Mouse (Mus musculus) midbrain, embryonic 11.5 days (tissue): ENCODE measurements around the gene 6330409D20Rik. TPM values are rescaled to one million over a fixed set of nuclear protein-coding genes. Genes with fewer than 3 reads are reported as not detected.

Source experiments
- ATAC-seq: fragments of 200-750 bp; cut with Nextera tagmentation; 2 replicates; pipeline ENCODE4 v1.8.0; 2017; ENCODE audit warnings: moderate TSS enrichment, moderate library complexity; ENCODE audit not compliant: low FRiP score
- DNase-seq: peaks from one replicate; pipeline ENCODE4 v3.0.0; 2015; ENCODE audit warnings: low spot score; ENCODE audit errors: missing footprints
- H3K27ac ChIP-seq: fragments of 300-500 bp; sonication (generic); 2 replicates; pipeline ENCODE4 v1.5.1; 2014; ENCODE audit warnings: low read depth, low read length
- H3K27me3 ChIP-seq: fragments of 300-500 bp; sonication (generic); 2 replicates; pipeline ENCODE4 v1.6.1; 2014; ENCODE audit warnings: mild to moderate bottlenecking, low read length, moderate library complexity, mixed read lengths; ENCODE audit not compliant: control insufficient read depth, insufficient read depth
- H3K36me3 ChIP-seq: fragments of 300-500 bp; sonication (generic); 2 replicates; pipeline ENCODE4 v1.6.1; 2014; ENCODE audit warnings: mild to moderate bottlenecking, low read length, moderate library complexity, mixed read lengths; ENCODE audit not compliant: control insufficient read depth, insufficient read depth
- H3K4me1 ChIP-seq: fragments of 300-500 bp; sonication (generic); 2 replicates; pipeline ENCODE4 v1.6.1; 2014; ENCODE audit warnings: low read length; ENCODE audit not compliant: control insufficient read depth, insufficient read depth
- H3K4me2 ChIP-seq: fragments of 300-500 bp; sonication (generic); 2 replicates; pipeline ENCODE4 v1.6.1; 2014; ENCODE audit warnings: mild to moderate bottlenecking, moderate library complexity
- H3K4me3 ChIP-seq: fragments of 300-500 bp; sonication (generic); 2 replicates; pipeline ENCODE4 v1.5.1; 2014; ENCODE audit warnings: low read depth, low read length
- H3K9ac ChIP-seq: fragments of 300-500 bp; sonication (generic); 2 replicates; pipeline ENCODE4 v1.6.1; 2014; ENCODE audit warnings: low read length
- H3K9me3 ChIP-seq: fragments of 300-500 bp; sonication (generic); 2 replicates; pipeline ENCODE4 v1.6.1; 2016; ENCODE audit warnings: low read length; ENCODE audit not compliant: control insufficient read depth
- WGBS: fragments of 180-500 bp; shearing (Covaris S2); extraction: QIAGEN DNeasy Blood & Tissue Kit; methylation state at CpG from one replicate; pipeline ENCODE4 v1.1.7; 2014; 5-methylcytosine and 5-hydroxymethylcytosine counted together
- polyA plus RNA-seq: library from polyadenylated mRNA; unstranded; fragments of >200 nt; fragmentation: Nextera tagmentation; extraction: Ambion mirVana; gene quantifications from 2 replicates; pipeline ENCODE4 v1.2.1, GENCODE M21; 2014

Gene 6330409D20Rik
- polyA plus RNA-seq, 1 experiment from 2014 or later, result 3.0 TPM

DNA sequence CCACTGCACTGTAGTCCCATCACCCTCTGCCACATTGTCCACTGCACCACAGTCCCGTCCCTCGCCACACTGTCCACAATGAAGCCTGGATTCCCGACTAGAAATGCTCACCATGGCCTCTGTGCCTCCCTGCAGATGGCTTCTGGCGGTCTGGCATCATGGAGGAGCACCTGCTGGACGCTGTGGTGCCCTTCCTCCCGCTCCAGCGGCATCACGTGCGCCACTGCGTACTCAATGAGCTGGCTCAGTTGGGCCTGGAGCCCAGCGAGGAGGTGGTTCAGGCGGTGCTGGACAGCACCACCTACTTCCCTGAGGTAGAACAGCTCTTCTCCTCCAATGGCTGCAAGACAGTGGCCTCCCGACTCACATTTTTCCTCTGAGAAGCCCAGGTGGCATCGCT lies 20.5 kb upstream of the 6330409D20Rik start:
- DNase-seq (no peak), ATAC-seq (no peak)
- Histone ChIP-seq H3K4me1 (peaks cover 7% of the 10 kb centered on the region; the same call in 1 of the 2 replicates), H3K4me2 (no peak overlapping the region), H3K9me3 (no peaks in the 10 kb centered on the region), H3K36me3 (peaks cover 4% of the 10 kb centered on the region; the same call in 1 of the 2 replicates), H3K27ac (no peak overlapping the region), H3K9ac (no peak overlapping the region), H3K4me3 (no peak overlapping the region), H3K27me3 (no peaks in the 10 kb centered on the region)
- WGBS, result 89% methylated on average over 14 of the region's 14 CpGs

DNA sequence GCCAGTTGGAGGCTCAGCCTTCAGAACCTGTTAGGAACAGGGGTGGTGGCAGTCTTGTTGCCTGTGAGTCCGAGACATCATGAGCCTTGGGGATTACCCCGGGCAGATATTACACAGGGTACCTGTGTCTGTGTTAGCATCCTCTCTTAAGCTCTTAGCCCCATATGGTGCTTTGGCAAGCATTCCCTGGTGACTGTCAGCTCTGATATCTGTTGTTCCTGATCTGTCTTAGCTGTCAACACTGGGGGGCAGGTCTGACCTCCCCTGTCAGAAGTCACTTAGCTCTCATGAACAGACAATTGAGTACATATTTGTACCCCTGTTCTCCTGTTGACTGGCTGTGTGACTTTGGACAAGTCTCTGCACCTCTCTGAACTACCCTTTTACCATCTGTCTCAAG lies 18.2 kb upstream of the 6330409D20Rik start:
- H3K36me3 ChIP-seq, result peaks cover 4% of the 10 kb centered on the region; the same call in 1 of the 2 replicates
- no peak overlapping the region for H3K4me2 ChIP-seq
- DNase-seq, result no peak
- no peak for ATAC-seq
- no peaks in the 10 kb centered on the region for H3K9me3 ChIP-seq
- H3K27me3 ChIP-seq, result no peaks in the 10 kb centered on the region
- H3K9ac ChIP-seq, result no peak overlapping the region
- peaks cover 7% of the 10 kb centered on the region; the same call in 1 of the 2 replicates for H3K4me1 ChIP-seq
- H3K27ac ChIP-seq, result no peak overlapping the region
- WGBS, result 95% methylated on average over 2 of the region's 2 CpGs
- no peak overlapping the region for H3K4me3 ChIP-seq

DNA sequence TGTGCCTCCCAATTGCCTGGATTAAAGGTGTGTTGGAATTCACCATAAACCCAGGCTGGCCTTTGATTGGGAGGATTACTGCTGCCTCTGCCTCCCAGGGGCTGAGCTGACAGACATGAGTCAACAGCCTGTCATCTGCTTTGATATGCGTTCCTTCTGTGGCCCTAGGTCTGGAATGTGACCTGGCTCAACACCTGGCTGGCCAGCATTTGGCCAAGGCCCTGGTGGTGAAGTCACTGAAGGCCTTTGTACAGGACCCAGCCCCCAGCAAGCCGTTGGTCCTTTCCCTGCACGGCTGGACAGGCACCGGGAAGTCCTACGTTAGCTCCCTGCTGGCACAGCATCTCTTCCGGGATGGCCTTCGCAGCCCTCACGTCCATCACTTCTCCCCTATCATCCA lies 17.7 kb upstream of the 6330409D20Rik start:
- Histone ChIP-seq H3K27ac (no peak overlapping the region), H3K4me3 (no peak overlapping the region), H3K9me3 (no peaks in the 10 kb centered on the region), H3K4me2 (no peak overlapping the region), H3K9ac (no peak overlapping the region), H3K4me1 (peaks cover 7% of the 10 kb centered on the region; the same call in 1 of the 2 replicates), H3K36me3 (peaks cover 4% of the 10 kb centered on the region; the same call in 1 of the 2 replicates), H3K27me3 (no peaks in the 10 kb centered on the region)
- ATAC-seq, result no peak
- no peak for DNase-seq
- WGBS, result 86% methylated on average over 8 of the region's 8 CpGs

DNA sequence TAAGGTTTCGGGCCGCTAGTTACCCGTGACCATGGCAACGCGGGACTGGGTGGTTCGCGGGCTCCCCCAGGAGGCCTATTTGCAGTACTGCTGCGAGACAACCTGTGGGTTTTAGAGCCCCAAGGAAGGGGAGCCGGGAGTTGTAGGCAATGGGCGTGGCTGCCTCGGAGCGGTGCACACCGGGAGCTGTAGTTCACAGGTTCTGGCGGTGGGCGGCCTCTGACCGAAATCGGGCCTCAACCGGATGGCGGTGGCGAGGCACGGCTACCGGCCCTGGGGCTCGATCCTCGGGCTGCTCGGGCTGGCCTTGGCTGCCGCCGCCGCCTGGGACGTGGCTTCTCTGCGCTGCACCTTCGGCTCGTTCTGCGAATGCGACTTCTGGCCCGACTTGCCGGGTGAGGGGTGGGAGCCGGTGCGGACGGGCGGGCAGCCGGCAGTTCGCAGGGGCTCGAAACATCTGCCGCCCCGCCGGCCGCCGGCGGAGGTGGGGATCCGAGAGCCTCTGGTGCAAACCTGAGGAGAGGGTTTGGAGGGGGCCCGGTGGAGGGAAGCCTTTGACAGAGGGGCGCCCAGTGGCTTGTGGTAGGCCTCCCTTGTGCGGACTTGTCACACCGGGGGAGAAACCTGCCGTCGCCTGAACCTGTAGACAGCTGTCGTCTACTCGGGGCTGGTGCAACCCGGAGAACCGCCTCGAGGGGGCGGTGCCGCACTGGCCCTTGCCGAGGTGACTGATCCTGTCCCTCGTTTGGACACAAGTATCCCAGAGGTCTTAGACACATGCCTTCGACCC lies 16.4 kb upstream of the 6330409D20Rik start, which contains the start of gene Tor2a:
TSS of gene Tor2a (plus strand) at position 179 of the 790 bp plus-strand sequence.
- ATAC-seq (peak; percentile 93), DNase-seq (peak; percentile 99)
- Histone ChIP-seq H3K9me3 (no peaks in the 10 kb centered on the region), H3K4me2 (peak within 1 kb of the TSS; percentile 54), H3K4me1 (peaks cover 7% of the 10 kb centered on the region; the same call in 1 of the 2 replicates), H3K36me3 (peaks cover 4% of the 10 kb centered on the region; the same call in 1 of the 2 replicates), H3K9ac (peak within 1 kb of the TSS; percentile 81), H3K27ac (peak within 1 kb of the TSS; percentile 75), H3K4me3 (peak within 1 kb of the TSS; percentile 61), H3K27me3 (0 out of 2 replicates have a peak, but pooled peaks cover 2% of the 10 kb centered on the region)
- WGBS, result under 1% methylated on average over 66 of the region's 66 CpGs

DNA sequence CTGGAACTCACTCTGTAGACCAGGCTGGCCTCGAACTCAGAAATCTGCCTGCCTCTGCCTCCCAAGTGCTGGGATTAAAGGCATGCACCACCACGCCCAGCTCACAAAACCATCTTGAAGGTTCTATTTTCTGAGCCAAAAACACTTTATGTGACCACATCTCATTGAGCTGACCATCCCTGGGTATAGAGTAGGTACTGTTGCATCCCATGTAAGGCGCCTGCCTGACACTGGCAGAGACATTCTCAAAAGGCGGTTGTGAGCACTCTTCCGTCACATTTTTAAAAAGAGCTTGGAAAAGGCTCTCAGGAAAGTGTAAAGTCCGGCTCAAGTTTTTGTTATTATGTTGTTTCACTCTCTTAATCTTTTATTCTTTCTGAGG lies 15.8 kb upstream of the 6330409D20Rik start:
- H3K36me3 ChIP-seq, result peaks cover 3% of the 10 kb centered on the region; the same call in 1 of the 2 replicates
- no peak overlapping the region for H3K9ac ChIP-seq
- 0 out of 2 replicates have a peak, but pooled peaks cover 2% of the 10 kb centered on the region for H3K27me3 ChIP-seq
- 33% methylated on average over 6 of the region's 6 CpGs for WGBS
- no peak overlapping the region for H3K27ac ChIP-seq
- no peak for DNase-seq
- peaks cover 12% of the 10 kb centered on the region for H3K4me1 ChIP-seq
- peak overlapping the region; percentile 23; the same call in 1 of the 2 replicates for H3K4me2 ChIP-seq
- H3K9me3 ChIP-seq, result no peaks in the 10 kb centered on the region
- no peak overlapping the region for H3K4me3 ChIP-seq
- peak; percentile 31; the same call in 1 of the 2 replicates for ATAC-seq

GRCm38 (mm10) chr2:32752181-32752580 lies 11.4 kb upstream of the 6330409D20Rik start:
- WGBS, result 65% methylated on average over 10 of the region's 10 CpGs
- H3K9me3 ChIP-seq, result no peaks in the 10 kb centered on the region
- peak overlapping the region; percentile 44; the same call in 1 of the 2 replicates for H3K4me2 ChIP-seq
- H3K4me3 ChIP-seq, result peak overlapping the region; percentile 24; the same call in 1 of the 2 replicates
- H3K27me3 ChIP-seq, result 0 out of 2 replicates have a peak, but pooled peaks cover 2% of the 10 kb centered on the region
- peaks cover 4% of the 10 kb centered on the region for H3K36me3 ChIP-seq
- H3K27ac ChIP-seq, result peak overlapping the region; percentile 64; the same call in 1 of the 2 replicates
- peaks cover 21% of the 10 kb centered on the region for H3K4me1 ChIP-seq
- ATAC-seq, result no peak
- H3K9ac ChIP-seq, result no peak overlapping the region; the same call in 1 of the 2 replicates
- DNase-seq, result no peak

GRCm38 (mm10) chr2:32751665-32752033 lies 10.8 kb upstream of the 6330409D20Rik start:
- Histone ChIP-seq H3K27ac (peak overlapping the region; percentile 64), H3K9me3 (no peaks in the 10 kb centered on the region), H3K4me3 (peak overlapping the region; percentile 24), H3K4me2 (peak overlapping the region; percentile 44), H3K4me1 (peaks cover 18% of the 10 kb centered on the region), H3K9ac (peak overlapping the region; percentile 41; the same call in 1 of the 2 replicates), H3K36me3 (peaks cover 6% of the 10 kb centered on the region), H3K27me3 (0 out of 2 replicates have a peak, but pooled peaks cover 2% of the 10 kb centered on the region)
- no peak for ATAC-seq
- peak; percentile 86 for DNase-seq
- WGBS, result 20% methylated on average over 9 of the region's 10 CpGs

GRCm38 (mm10) chr2:32750887-32751664 lies 10.3 kb upstream of the 6330409D20Rik start:
- Histone ChIP-seq H3K9ac (peak overlapping the region; percentile 41; the same call in 1 of the 2 replicates), H3K4me3 (peak overlapping the region; percentile 24), H3K27ac (peak overlapping the region; percentile 64), H3K4me2 (peak overlapping the region; percentile 44), H3K4me1 (peaks cover 18% of the 10 kb centered on the region), H3K27me3 (0 out of 2 replicates have a peak, but pooled peaks cover 2% of the 10 kb centered on the region), H3K36me3 (peaks cover 7% of the 10 kb centered on the region), H3K9me3 (no peaks in the 10 kb centered on the region)
- 6% methylated on average over 31 of the region's 31 CpGs for WGBS
- DNase-seq (peak; percentile 98), ATAC-seq (peak; percentile 88)
